Mouse (Mus musculus) stomach, postnatal 0 days (tissue): ENCODE data around the gene Slc41a1. TPM values are rescaled to one million over a fixed set of nuclear protein-coding genes. Genes with fewer than 3 reads are reported as not detected.
"Not testable (repeated sequence)": the region's sequence is repeated elsewhere in the genome, so short reads cannot be mapped to it uniquely, and the experiment has no call there.

Experiments
- ATAC-seq: fragments of 200-750 bp; cut with Nextera tagmentation; 2 replicates; pipeline ENCODE4 v1.8.0; 2017; ENCODE audit not compliant: low FRiP score, low TSS enrichment
- DNase-seq: peaks from one replicate; pipeline ENCODE4 v3.0.0-alpha.2; 2016; ENCODE audit warnings: low spot score
- H3K27ac ChIP-seq: fragments of 300-500 bp; sonication (generic); replicated peaks from 2 replicates; pipeline ENCODE4 v1.5.1; 2014; ENCODE audit warnings: mild to moderate bottlenecking, control low read depth
- H3K27me3 ChIP-seq: fragments of 300-500 bp; sonication (generic); 2 replicates; pipeline ENCODE4 v1.6.1; 2014; ENCODE audit warnings: low read length; ENCODE audit not compliant: control insufficient read depth, insufficient read depth
- H3K36me3 ChIP-seq: fragments of 300-500 bp; sonication (generic); 2 replicates; pipeline ENCODE4 v1.6.1; 2014; ENCODE audit warnings: low read length, mixed read lengths; ENCODE audit not compliant: control insufficient read depth, insufficient read depth
- H3K4me1 ChIP-seq: fragments of 300-500 bp; sonication (generic); replicated peaks from 2 replicates; pipeline ENCODE4 v1.6.1; 2014; ENCODE audit warnings: antibody characterized with exemption; ENCODE audit not compliant: control insufficient read depth, insufficient read depth
- H3K4me2 ChIP-seq: fragments of 300-500 bp; sonication (generic); replicated peaks from 2 replicates; pipeline ENCODE4 v1.6.1; 2014; ENCODE audit warnings: low read depth, mild to moderate bottlenecking, control low read depth, moderate library complexity
- H3K4me3 ChIP-seq: fragments of 300-500 bp; sonication (generic); 2 replicates; pipeline ENCODE4 v1.5.1; 2014; ENCODE audit warnings: low read depth, low read length, control low read depth
- H3K9ac ChIP-seq: fragments of 300-500 bp; sonication (generic); 2 replicates; pipeline ENCODE4 v1.6.1; 2014; ENCODE audit warnings: mild to moderate bottlenecking, low read length, control low read depth, mixed read lengths
- H3K9me3 ChIP-seq: fragments of 300-500 bp; sonication (generic); 2 replicates; pipeline ENCODE4 v1.6.1; 2016; ENCODE audit warnings: low read length; ENCODE audit not compliant: control insufficient read depth
- CTCF ChIP-seq: IDR thresholded peaks from 2 replicates; pipeline ENCODE4 v1.5.1; 2016; ENCODE audit warnings: antibody characterized with exemption, low read depth, mild to moderate bottlenecking, moderate library complexity
- EP300 ChIP-seq: optimal IDR thresholded peaks from 2 replicates; pipeline ENCODE3; 2016; ENCODE audit warnings: antibody characterized with exemption
- WGBS: fragments of 180-500 bp; shearing (Covaris S2); extraction: QIAGEN DNeasy Blood & Tissue Kit; methylation state at CpG from one replicate; pipeline ENCODE4 v1.1.7; 2014; 5-methylcytosine and 5-hydroxymethylcytosine counted together
- polyA plus RNA-seq: library from polyadenylated mRNA; unstranded; fragments of >200 nt; fragmentation: Nextera tagmentation; extraction: Ambion mirVana; gene quantifications from 2 replicates; pipeline ENCODE4 v1.2.1, GENCODE M21; 2015

Gene Slc41a1
- polyA plus RNA-seq, 1 experiment from 2014 or later, result 7.1 TPM

DNA sequence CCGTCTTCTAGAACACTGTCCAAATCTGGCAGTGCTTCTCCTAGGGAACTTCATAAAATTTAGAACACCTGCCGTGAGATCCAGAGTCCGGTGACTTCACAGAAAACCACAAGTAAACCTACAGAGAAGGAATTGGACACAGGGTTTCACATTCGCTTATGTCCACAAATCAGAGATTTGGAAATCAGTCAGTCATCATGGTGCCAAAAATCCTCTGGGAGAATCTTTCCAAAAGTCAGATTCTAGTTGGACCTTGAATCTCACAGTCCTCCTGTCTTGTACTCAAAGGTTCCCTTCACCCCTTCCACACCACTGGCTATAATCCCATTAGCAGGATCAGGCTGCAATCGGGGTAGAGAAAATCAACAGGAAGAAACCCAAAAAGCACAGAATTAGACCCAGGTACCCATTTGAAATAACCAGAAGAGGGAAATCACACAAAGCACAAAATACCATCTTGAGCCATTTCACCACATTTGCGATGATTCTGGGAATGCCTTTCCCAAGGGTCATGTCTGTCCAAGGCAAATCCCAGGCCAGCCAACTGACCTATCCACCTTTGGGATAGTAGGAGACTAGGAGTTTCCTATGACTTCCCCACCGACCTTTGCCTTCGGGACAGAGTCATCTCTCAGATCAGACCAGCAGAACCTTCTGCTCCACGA, 14.5 kb upstream of the Slc41a1 start:
- Histone ChIP-seq H3K36me3 (no peaks in the 10 kb centered on the region), H3K9me3 (no peaks in the 10 kb centered on the region), H3K4me1 (no peaks in the 10 kb centered on the region), H3K4me3 (no peak overlapping the region), H3K9ac (no peak overlapping the region), H3K27me3 (no peaks in the 10 kb centered on the region), H3K4me2 (no peak overlapping the region), H3K27ac (no peak overlapping the region)
- no peak for ATAC-seq
- no peak for TF ChIP-seq CTCF
- TF ChIP-seq EP300, result no peak
- no peak for DNase-seq
- 90% methylated on average over 9 of the region's 9 CpGs for WGBS

GRCm38 (mm10) chr1:131813731-131814130, 13.6 kb upstream of the Slc41a1 start:
- Histone ChIP-seq H3K9me3 (no peaks in the 10 kb centered on the region), H3K27me3 (no peaks in the 10 kb centered on the region), H3K27ac (no peak overlapping the region), H3K9ac (no peak overlapping the region), H3K4me3 (no peak overlapping the region), H3K36me3 (no peaks in the 10 kb centered on the region), H3K4me2 (no peak overlapping the region), H3K4me1 (no peaks in the 10 kb centered on the region)
- DNase-seq, result no peak
- no peak for ATAC-seq
- TF ChIP-seq CTCF (no peak), EP300 (no peak)
- WGBS, result 84% methylated on average over 4 of the region's 4 CpGs

DNA sequence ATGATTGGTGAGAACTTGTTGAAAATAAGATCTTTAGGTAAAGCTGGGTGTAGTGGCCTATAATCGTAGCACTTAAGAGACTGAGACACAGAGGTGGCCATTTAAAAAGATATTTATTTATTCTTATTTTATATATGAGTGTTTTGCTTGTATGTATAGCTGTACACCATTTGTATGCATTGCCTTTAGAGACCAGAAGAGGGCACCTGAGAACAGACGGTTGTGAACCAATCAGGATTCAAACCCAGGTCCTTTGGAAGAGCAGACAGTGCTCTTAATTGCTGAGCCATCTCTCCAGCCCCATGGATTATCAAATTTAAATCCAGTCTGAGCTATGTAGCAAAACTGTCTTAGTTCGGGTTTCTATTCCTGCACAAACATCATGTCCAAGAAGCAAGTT, 13.1 kb upstream of the Slc41a1 start:
- H3K27ac ChIP-seq, result no peak overlapping the region
- ATAC-seq (no peak), DNase-seq (no peak)
- no peaks in the 10 kb centered on the region for H3K27me3 ChIP-seq
- no peaks in the 10 kb centered on the region for H3K9me3 ChIP-seq
- WGBS, result 87% methylated on average over 3 of the region's 3 CpGs
- no peak overlapping the region for H3K9ac ChIP-seq
- H3K4me2 ChIP-seq, result no peak overlapping the region
- H3K36me3 ChIP-seq, result no peaks in the 10 kb centered on the region
- H3K4me1 ChIP-seq, result no peaks in the 10 kb centered on the region
- H3K4me3 ChIP-seq, result no peak overlapping the region
- no peak for TF ChIP-seq EP300
- peak; percentile 15 for TF ChIP-seq CTCF

DNA sequence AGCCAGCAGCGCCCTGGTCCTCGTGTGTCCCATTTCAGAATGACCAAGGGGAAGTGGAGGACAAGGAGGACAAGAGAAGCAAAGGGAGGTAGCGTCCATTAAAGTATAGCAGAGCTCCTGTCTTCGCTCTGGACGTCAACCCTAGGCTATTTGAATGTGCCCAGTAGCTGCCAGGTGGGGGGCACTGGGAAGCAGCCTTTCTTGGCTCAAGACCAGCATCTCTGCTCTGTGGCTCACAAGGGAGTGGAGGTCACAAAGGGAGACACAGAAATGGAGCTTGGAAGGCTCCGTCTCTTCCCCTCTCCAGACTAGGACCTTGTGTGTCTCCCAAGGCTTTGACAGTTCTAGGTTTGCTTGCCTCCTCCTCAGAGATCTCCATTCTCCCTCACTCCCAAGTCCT, 10.4 kb upstream of the Slc41a1 start:
- TF ChIP-seq EP300 (no peak), CTCF (no peak)
- H3K27me3 ChIP-seq, result no peaks in the 10 kb centered on the region
- DNase-seq (no peak), ATAC-seq (no peak)
- 80% methylated on average over 6 of the region's 6 CpGs for WGBS
- H3K27ac ChIP-seq, result no peak overlapping the region
- no peak overlapping the region for H3K9ac ChIP-seq
- no peaks in the 10 kb centered on the region for H3K4me1 ChIP-seq
- H3K9me3 ChIP-seq, result no peaks in the 10 kb centered on the region
- no peak overlapping the region for H3K4me2 ChIP-seq
- H3K36me3 ChIP-seq, result no peaks in the 10 kb centered on the region
- H3K4me3 ChIP-seq, result no peak overlapping the region

DNA sequence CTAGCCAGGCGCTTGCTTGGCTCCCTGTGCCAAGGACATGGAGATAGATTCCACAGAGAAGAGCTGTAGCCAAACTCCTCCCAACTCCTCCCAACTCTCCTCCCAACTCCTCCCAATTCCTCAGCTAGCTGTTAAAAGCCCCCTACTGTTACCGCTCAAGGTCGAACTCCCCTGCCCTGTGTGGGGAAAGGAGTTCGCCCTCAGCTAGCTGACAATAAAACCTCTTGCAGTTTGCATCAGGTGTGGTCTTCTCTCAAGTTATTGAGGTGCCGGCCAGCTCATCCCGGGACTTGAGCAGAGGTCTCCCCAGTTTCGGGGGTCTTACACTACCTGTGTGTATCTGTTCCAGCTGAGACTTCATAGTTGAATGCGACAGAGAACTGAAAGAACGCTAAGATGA, 6.9 kb upstream of the Slc41a1 start:
- not testable (repeated sequence) for H3K9me3 ChIP-seq, H3K27me3 ChIP-seq, H3K27ac ChIP-seq, ATAC-seq, H3K36me3 ChIP-seq, H3K4me3 ChIP-seq, H3K9ac ChIP-seq, H3K4me2 ChIP-seq, DNase-seq, H3K4me1 ChIP-seq
- 74% methylated on average over 8 of the region's 9 CpGs for WGBS

DNA sequence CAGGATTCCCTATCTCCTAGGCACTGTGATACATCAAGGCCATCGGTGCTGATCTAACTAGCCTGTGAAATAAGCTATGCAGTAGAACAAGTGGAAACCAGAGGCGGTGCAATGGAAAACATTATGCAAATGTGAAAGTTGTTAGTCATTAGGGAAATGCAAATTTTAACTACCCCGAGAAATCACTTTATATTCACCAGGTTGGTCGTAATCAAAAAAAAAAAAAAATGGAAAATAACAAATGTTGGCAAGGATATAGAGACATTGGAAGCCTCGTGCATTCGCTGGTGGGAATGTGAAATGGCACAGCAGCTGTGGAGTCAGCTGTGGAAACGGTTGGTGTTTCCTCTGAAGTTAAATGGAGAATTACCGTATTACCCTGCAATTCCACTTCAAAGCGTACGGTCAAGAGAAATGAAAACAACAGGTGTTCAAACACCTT, 6.4 kb upstream of the Slc41a1 start:
- Histone ChIP-seq H3K4me2 (no peak overlapping the region), H3K27me3 (no peaks in the 10 kb centered on the region), H3K9me3 (no peaks in the 10 kb centered on the region), H3K27ac (no peak overlapping the region), H3K4me1 (no peaks in the 10 kb centered on the region), H3K4me3 (no peak overlapping the region), H3K36me3 (no peaks in the 10 kb centered on the region), H3K9ac (no peak overlapping the region)
- no peak for ATAC-seq
- no peak for DNase-seq
- 67% methylated on average over 10 of the region's 10 CpGs for WGBS
- TF ChIP-seq EP300 (no peak), CTCF (no peak)
